Mouse (Mus musculus): ENCODE data around the gene Plac8. TPM values are rescaled to one million over a fixed set of nuclear protein-coding genes. Genes with fewer than 3 reads are reported as not detected.
A peak's percentile ranks its signal among the peaks of the same experiment; 100 is the strongest.

Gene Plac8
- polyA plus RNA-seq, 1 experiment from 2014 or later = 169 TPM

DNA sequence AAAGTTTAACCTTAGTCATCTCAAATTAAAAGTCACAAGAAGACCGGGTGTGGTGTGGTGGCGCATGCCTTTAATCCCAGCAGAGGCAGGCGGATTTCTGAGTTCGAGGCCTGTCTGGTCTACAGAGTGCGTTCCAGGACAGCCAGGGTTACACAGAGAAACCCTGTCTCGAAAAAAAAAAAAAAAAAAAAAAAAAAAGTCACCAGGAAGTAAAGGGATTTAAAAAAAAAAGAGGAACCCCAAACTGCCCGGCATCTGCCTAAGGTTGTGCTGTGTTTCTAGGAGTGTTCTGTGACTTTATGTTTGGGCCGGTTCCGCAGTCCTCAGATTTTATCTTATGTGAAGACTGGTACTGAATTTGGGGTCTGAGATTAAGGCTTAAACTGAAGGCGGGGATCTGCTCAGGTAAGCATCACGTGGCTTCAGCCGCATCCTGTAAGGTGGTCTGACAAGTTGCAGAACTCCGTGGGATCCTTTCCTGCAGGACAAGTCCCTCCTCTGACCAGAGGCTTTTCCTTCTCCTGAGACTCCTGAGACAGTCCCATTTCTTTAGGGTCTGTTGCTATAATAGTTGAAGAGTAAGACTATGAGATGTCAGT, 1.9 kb downstream of the Plac8 start:
- peak overlapping the region; percentile 30 for H3K4me2 ChIP-seq (ENCODE audit: low read length)
- no peak overlapping the region for H3K9ac ChIP-seq (ENCODE audit: low read depth, low read length)
- H3K36me3 ChIP-seq (ENCODE audit: insufficient read depth, low read length) = no peaks in the 10 kb centered on the region
- H3K4me3 ChIP-seq (replicated peaks; ENCODE audit: low read depth, low read length) = peak overlapping the region; percentile 22
- ATAC-seq (replicated peaks; ENCODE audit: low FRiP score, low read depth) (no peak), DNase-seq (ENCODE audit: low spot score) (no peak)
- no peak for TF ChIP-seq CTCF (IDR thresholded peaks at IDR 0.05; ENCODE audit: low read depth)
- H3K4me1 ChIP-seq (replicated peaks; ENCODE audit: insufficient read depth, low read length) = peaks cover 20% of the 10 kb centered on the region
- peak overlapping the region; percentile 10; the same call in 1 of the 2 replicates for H3K27ac ChIP-seq
- H3K27me3 ChIP-seq (ENCODE audit: insufficient read depth, low read length) = no peaks in the 10 kb centered on the region
- H3K9me3 ChIP-seq (replicated peaks; ENCODE audit: low read length) = no peaks in the 10 kb centered on the region
- 65% methylated on average over 13 of the region's 13 CpGs for WGBS

DNA sequence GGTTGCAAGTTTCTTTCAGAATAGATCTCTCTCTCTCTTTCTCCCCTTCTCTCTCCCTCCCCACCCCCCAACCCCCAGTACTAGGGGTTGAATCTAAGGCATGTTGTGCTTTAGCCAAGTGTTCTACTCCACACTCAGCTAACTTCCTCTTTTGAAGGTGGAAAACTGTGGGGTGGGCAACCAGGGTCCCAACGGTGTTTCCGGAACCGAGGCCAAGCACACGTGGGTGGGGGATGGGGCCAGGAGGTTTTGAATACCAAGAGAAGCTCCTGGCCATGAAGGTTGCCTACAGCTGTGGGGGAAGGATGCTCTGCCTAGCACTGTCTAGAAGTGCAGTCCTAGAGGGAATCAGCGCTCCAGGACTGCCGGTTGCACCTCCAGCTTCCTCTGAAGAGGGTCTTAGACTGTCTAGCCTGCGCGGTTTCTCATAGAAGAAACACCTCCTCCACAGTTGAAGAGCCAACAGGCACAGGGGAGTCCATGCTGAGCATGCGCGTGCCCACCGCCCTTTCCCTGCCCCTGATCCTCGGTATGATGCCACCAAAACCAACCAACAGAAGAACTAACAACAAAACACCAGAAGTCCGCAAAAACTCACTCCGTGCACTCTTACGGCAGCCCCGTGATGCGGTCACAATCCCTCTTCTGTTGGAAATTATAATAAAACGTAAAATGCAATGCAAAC, 2.7 kb downstream of the Plac8 start:
- ATAC-seq (replicated peaks; ENCODE audit: low FRiP score, low read depth) = no peak
- no peak for DNase-seq (ENCODE audit: low spot score)
- WGBS = 79% methylated on average over 18 of the region's 18 CpGs
- no peak overlapping the region for H3K27ac ChIP-seq
- H3K9ac ChIP-seq (ENCODE audit: low read depth, low read length) = 0 out of 2 replicates have a peak overlapping the region, but pooled peaks have one; percentile 28
- peak overlapping the region; percentile 34 for H3K4me2 ChIP-seq (ENCODE audit: low read length)
- no peak overlapping the region; the same call in 1 of the 2 replicates for H3K4me3 ChIP-seq (replicated peaks; ENCODE audit: low read depth, low read length)
- TF ChIP-seq CTCF (IDR thresholded peaks at IDR 0.05; ENCODE audit: low read depth) = no peak
- H3K36me3 ChIP-seq (ENCODE audit: insufficient read depth, low read length) = no peaks in the 10 kb centered on the region
- H3K9me3 ChIP-seq (replicated peaks; ENCODE audit: low read length) = no peaks in the 10 kb centered on the region
- no peaks in the 10 kb centered on the region for H3K27me3 ChIP-seq (ENCODE audit: insufficient read depth, low read length)
- H3K4me1 ChIP-seq (replicated peaks; ENCODE audit: insufficient read depth, low read length) = peaks cover 20% of the 10 kb centered on the region

DNA sequence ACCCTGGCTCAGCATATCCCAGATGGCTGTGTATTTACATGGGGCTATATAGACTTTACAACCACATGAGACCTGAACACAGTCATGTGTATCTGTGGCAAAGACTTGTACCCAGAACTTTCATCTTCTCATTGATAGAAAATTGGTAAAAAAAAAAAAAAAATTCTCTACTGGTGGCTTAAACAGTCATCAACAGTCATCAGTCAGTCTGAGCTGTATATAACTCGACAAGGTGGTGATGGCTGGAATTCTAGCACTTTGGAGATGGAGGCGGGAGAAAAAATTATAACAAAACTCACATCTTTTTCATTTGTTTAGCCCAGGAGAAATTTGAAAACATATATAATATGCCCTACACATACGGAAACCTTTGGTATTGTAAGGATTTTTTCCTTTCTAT, 3.2 kb downstream of the Plac8 start:
- Histone ChIP-seq H3K27me3 (ENCODE audit: insufficient read depth, low read length) (no peaks in the 10 kb centered on the region), H3K36me3 (ENCODE audit: insufficient read depth, low read length) (no peaks in the 10 kb centered on the region), H3K4me3 (replicated peaks; ENCODE audit: low read depth, low read length) (no peak overlapping the region), H3K4me2 (ENCODE audit: low read length) (no peak overlapping the region), H3K9me3 (replicated peaks; ENCODE audit: low read length) (no peaks in the 10 kb centered on the region), H3K4me1 (replicated peaks; ENCODE audit: insufficient read depth, low read length) (peaks cover 20% of the 10 kb centered on the region), H3K27ac (no peak overlapping the region), H3K9ac (ENCODE audit: low read depth, low read length) (no peak overlapping the region)
- no peak for ATAC-seq (replicated peaks; ENCODE audit: low FRiP score, low read depth)
- no peak for DNase-seq (ENCODE audit: low spot score)
- 92% methylated on average over 3 of the region's 3 CpGs for WGBS
- no peak for TF ChIP-seq CTCF (IDR thresholded peaks at IDR 0.05; ENCODE audit: low read depth)

DNA sequence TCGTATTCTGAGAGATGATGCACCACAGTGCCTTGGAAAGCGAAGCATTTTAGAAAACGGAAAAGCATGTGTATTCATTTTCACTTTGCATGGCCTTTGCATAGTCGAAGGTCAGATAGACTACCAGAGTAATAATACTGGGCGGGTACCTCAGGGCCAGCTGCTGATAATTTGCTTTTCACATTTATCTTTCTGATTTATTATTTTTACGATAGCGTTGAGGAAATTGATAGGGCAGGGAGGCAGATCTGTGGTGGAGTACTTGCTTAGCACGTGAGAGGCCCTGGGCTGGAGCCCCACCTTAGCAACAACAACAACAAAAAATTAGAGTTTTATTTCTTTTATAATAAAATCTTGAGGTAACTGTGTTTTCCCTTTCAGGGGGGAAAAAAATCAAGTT, 3.9 kb downstream of the Plac8 start:
- no peak for ATAC-seq (replicated peaks; ENCODE audit: low FRiP score, low read depth)
- H3K4me3 ChIP-seq (replicated peaks; ENCODE audit: low read depth, low read length) = no peak overlapping the region
- peak overlapping the region; percentile 6 for H3K4me2 ChIP-seq (ENCODE audit: low read length)
- no peak for TF ChIP-seq CTCF (IDR thresholded peaks at IDR 0.05; ENCODE audit: low read depth)
- no peak for DNase-seq (ENCODE audit: low spot score)
- H3K27me3 ChIP-seq (ENCODE audit: insufficient read depth, low read length) = no peaks in the 10 kb centered on the region
- peak overlapping the region; percentile 82; the same call in 1 of the 2 replicates for H3K27ac ChIP-seq
- H3K9me3 ChIP-seq (replicated peaks; ENCODE audit: low read length) = no peaks in the 10 kb centered on the region
- H3K36me3 ChIP-seq (ENCODE audit: insufficient read depth, low read length) = no peaks in the 10 kb centered on the region
- H3K9ac ChIP-seq (ENCODE audit: low read depth, low read length) = no peak overlapping the region
- peaks cover 20% of the 10 kb centered on the region for H3K4me1 ChIP-seq (replicated peaks; ENCODE audit: insufficient read depth, low read length)
- WGBS = 36% methylated on average over 8 of the region's 8 CpGs

DNA sequence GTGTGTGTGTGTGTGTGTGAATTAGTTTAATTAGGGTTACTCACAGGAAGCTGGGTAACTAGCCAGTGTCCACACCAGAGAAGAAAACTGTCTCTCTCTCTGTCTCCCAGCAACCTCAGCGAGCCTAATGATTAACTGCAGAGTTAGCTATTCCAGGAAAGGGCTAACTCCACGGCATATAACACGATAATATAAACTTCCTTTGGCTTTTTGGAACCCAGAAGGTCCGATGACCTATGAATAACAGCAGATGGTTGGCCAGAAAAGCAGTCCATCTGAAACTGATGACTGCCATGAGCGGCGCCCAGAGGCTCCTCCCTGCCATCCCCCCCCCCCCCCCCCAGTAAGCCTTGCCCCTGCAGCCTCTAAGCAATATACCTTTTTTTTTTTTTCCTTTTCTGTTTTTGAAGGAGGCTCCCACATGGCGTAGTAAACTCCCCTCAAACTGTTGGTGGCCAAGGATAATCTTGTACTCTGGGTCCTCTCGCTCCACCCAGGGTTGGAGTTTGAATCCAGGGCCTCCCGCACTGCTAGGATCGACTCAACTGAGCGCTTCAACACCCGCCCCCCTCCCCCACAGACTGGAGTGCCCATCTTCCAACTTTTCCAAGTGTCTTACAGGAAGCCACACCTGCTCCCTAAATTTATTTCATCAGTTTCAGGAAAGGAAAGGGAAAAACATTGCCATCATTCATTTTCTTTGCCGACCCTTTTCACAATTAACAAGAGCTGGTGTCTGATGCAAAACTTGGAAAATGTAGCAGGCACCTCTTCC, 4.6 kb downstream of the Plac8 start:
- H3K9me3 ChIP-seq (replicated peaks; ENCODE audit: low read length) = no peaks in the 10 kb centered on the region
- no peak overlapping the region for H3K4me3 ChIP-seq (replicated peaks; ENCODE audit: low read depth, low read length)
- DNase-seq (ENCODE audit: low spot score) (peak; percentile 92), ATAC-seq (replicated peaks; ENCODE audit: low FRiP score, low read depth) (peak; percentile 74)
- peak overlapping the region; percentile 82 for H3K27ac ChIP-seq
- no peak overlapping the region for H3K9ac ChIP-seq (ENCODE audit: low read depth, low read length)
- peak overlapping the region; percentile 6 for H3K4me2 ChIP-seq (ENCODE audit: low read length)
- WGBS = 16% methylated on average over 13 of the region's 13 CpGs
- H3K36me3 ChIP-seq (ENCODE audit: insufficient read depth, low read length) = no peaks in the 10 kb centered on the region
- H3K4me1 ChIP-seq (replicated peaks; ENCODE audit: insufficient read depth, low read length) = peaks cover 20% of the 10 kb centered on the region
- no peak for TF ChIP-seq CTCF (IDR thresholded peaks at IDR 0.05; ENCODE audit: low read depth)
- no peaks in the 10 kb centered on the region for H3K27me3 ChIP-seq (ENCODE audit: insufficient read depth, low read length)

DNA sequence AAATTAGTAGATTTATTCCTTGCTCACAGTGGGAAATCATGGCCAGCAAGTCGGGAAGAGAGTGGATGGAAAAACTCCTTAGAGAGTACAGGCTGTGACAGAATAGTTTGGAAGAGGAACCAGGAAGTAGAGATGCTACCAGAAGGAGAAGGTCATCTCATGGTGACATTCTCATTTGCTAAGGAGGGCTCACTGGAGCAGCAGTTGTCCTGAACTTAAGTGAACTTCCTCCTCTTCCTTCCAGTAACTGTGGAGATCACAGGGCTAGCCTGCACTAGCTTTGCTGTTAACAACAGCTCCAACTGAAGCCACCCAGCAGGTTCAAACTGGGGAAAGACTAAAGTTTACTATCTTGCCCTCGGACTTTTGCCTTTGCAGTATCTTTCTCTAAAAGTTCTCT, 5.2 kb downstream of the Plac8 start:
- no peak overlapping the region for H3K9ac ChIP-seq (ENCODE audit: low read depth, low read length)
- peaks cover 20% of the 10 kb centered on the region for H3K4me1 ChIP-seq (replicated peaks; ENCODE audit: insufficient read depth, low read length)
- 52% methylated on average over 2 of the region's 2 CpGs for WGBS
- ATAC-seq (replicated peaks; ENCODE audit: low FRiP score, low read depth) (0 out of 2 replicates have a peak, but pooled peaks have one; percentile 15), DNase-seq (ENCODE audit: low spot score) (peak; percentile 55)
- no peak for TF ChIP-seq CTCF (IDR thresholded peaks at IDR 0.05; ENCODE audit: low read depth)
- 0 out of 2 replicates have a peak overlapping the region, but pooled peaks have one; percentile 6 for H3K4me2 ChIP-seq (ENCODE audit: low read length)
- H3K36me3 ChIP-seq (ENCODE audit: insufficient read depth, low read length) = no peaks in the 10 kb centered on the region
- no peaks in the 10 kb centered on the region for H3K27me3 ChIP-seq (ENCODE audit: insufficient read depth, low read length)
- no peak overlapping the region for H3K4me3 ChIP-seq (replicated peaks; ENCODE audit: low read depth, low read length)
- peak overlapping the region; percentile 82 for H3K27ac ChIP-seq
- H3K9me3 ChIP-seq (replicated peaks; ENCODE audit: low read length) = no peaks in the 10 kb centered on the region
